Mouse (Mus musculus) frontal cortex, postnatal 14 days (tissue): ENCODE results near the gene Nudt5.

Experiments
- DNase-seq, 2 experiments: peaks; one replicate each; pipeline ENCODE4 v3.0.0; 2022; ENCODE audit warnings: low spot score in 2 of 2

Gene Nudt5

GRCm38 (mm10) chr2:5867681-5868080 lies 22.9 kb downstream of the Nudt5 start:
- DNase-seq = no peak

GRCm38 (mm10) chr2:5869746-5870145 lies 24.9 kb downstream of the Nudt5 start:
- DNase-seq = no peak

- DNase-seq = no peak
Observed at GRCm38 (mm10) chr2:5877446-5877845, 32.6 kb downstream of the Nudt5 start.

GRCm38 (mm10) chr2:5888865-5889264 lies 44.0 kb downstream of the Nudt5 start:
- DNase-seq = no peak

- DNase-seq = no peak
Observed at GRCm38 (mm10) chr2:5889412-5889811, 44.6 kb downstream of the Nudt5 start.

- DNase-seq = no peak
Observed at GRCm38 (mm10) chr2:5894296-5894695, 49.5 kb downstream of the Nudt5 start.

GRCm38 (mm10) chr2:5894843-5895570 lies 50.2 kb downstream of the Nudt5 start, which contains the start of gene Sec61a2:
Gene Sec61a2, minus strand, starts transcription at chr2:5895432.
- DNase-seq = peak; percentile 94 to 99

- no peak for DNase-seq
Observed at GRCm38 (mm10) chr2:5900145-5900544, 55.3 kb downstream of the Nudt5 start.

GRCm38 (mm10) chr2:5906092-5906491 lies 61.3 kb downstream of the Nudt5 start:
- peak in 1 of 2 experiments; percentile 12 for DNase-seq

GRCm38 (mm10) chr2:5906625-5907024 lies 61.8 kb downstream of the Nudt5 start:
- DNase-seq = no peak

- peak in 1 of 2 experiments; percentile 15 for DNase-seq
Observed at GRCm38 (mm10) chr2:5911282-5911965, 66.6 kb downstream of the Nudt5 start.
